Mouse (Mus musculus) left cerebral cortex, postnatal 14 days (tissue): Measurements from ENCODE around the gene Lypd3. TPM values are rescaled to one million over a fixed set of nuclear protein-coding genes. Genes with fewer than 3 reads are reported as not detected.
A peak's percentile ranks its signal among the peaks of the same experiment; 100 is the strongest.

Source experiments
- DNase-seq, 2 experiments: peaks; one replicate each; pipeline ENCODE4 v3.0.0; 2021 to 2022; ENCODE audit warnings: low spot score in 2 of 2, mixed read lengths in 1 of 2
- intact Hi-C: fragments of 180-260 bp; cut with DNase I; formaldehyde crosslinking; loops from one replicate; pipeline ENCODE4 v1.15.1; 2025
- long read RNA-seq, 2 experiments: library from polyadenylated mRNA; stranded (forward); transcript quantifications; one replicate each; pipeline ENCODE4 v2.0.0; 2021
- total RNA-seq, 2 experiments: library from RNA; stranded (reverse); gene quantifications; 2 replicates each; pipeline ENCODE4 v1.2.3; 2021

The Lypd3 gene
- total RNA-seq: under 1 TPM; 0.48 to 0.53 TPM
- long read RNA-seq, experiment 1, partial matches to known transcripts: 1 of 1 reads
- long read RNA-seq, experiment 1, other reads (novel, unspliced or antisense): 0 of 1 reads
- long read RNA-seq, experiment 2: 0 reads

DNA sequence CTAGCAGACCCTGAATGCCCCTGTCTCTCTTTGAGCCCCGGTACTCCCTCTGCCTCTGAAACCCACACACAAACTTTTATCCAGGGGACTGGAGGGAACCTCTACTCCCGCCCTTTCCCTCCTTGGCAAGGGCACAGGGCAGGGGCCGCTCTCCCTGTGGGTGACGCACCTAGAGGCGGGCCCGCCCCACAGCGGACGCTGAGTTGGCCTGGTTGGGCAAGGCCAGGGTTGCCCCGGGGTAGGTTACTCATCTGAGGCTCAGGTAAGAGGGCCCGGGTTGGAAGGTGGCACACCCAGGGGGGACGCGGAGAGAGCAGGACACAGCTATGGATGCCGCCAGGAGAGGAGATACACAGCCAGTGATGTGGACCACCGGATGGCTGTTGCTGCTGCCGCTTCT lies at the start of gene Lypd3:
TSS of gene Lypd3 (plus strand) at position 287 of the 400 bp plus-strand sequence.
- intact Hi-C loops: no loop called here
- no peak for DNase-seq

GRCm38 (mm10) chr7:24586828-24587227 lies 49.5 kb upstream of the Lypd3 start:
- DNase-seq: no peak
- intact Hi-C loops: no loop called here

DNA sequence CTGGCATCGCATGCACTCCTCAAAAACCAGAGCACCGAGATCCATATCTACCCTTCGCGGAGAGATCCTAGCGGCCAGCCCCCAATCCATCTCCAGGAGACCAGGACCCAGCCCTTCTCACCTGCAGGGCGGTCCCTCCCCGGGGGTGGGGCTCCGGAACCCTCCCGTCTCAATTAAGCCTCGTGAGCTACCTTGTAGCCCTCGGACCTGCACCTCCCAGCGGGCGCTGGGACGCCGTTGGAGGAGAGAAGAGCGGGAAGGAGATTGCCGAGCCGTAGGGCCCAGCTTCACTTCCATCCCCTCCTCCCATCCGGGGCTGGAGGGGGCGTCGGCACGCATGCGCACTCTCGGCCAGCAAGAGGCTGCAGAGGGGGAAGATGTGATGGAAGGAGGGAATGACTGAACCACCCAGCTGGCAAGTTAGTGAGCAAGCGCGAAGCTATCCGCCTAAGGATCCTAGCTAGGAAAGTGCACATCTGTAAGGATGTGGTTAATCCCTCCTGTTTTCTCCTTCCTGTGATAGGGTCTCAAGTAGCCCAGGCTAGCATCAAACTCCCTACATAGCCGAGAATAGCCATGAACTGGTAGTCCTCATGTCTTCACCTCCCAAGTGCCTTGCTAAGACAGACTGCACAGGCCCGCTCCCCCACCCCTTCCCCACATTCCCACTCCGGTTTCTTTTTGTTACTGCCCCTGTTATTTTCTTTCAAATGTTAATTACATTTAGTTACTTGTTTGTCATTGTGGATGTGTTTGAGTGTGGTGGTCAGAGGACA lies 48.8 kb upstream of the Lypd3 start, which contains the start of the genes Ethe1 and Zfp575:
TSS of gene Ethe1 (plus strand) at position 214 of the 776 bp plus-strand sequence.
TSS of gene Zfp575 (minus strand) at position 312 of the 776 bp plus-strand sequence.
- intact Hi-C loops: no loop called here

DNA sequence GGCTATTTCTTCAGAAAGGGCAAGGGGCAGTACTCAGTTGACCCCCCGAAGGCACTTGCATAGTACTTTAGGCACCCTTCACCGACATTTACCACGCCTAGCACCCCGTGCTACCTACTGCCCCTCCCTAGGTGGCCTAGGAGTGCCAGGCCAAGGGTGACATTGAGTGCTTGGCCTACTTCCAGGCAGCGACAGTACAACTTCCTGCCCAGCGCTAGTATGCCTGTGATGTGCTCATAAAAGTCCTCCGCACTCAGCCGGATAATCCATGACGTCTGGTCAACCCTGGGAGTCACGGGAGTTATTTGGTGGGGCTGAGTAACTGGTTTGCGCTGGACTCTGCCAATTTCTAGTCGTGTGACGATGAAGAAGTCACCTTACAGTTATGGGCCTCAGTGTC lies 48.0 kb upstream of the Lypd3 start:
- intact Hi-C loops: no loop called here
- no peak for DNase-seq

More for the DNA sequence above, 48.8 kb upstream of the Lypd3 start, which contains the start of the genes Ethe1 and Zfp575:
- peak; percentile 84 for DNase-seq

DNA sequence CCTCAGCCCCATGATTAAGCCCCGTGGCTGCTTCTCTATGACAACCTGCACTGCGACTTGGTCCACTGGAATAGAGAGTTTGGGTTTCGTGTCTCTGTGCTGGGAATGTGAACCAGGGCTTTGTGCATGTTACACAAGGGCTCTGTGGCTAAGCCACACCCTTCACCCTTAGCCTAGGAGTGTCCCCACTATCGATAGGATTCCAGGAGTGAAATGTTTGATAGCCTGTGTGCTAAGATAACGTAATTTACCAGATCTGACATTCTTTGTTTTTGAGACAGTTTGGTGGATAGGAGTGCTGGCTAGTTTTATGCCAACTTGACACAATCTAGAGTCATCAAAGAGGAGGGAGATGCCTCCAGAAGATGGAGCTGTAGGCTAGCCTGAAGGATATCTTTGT lies 44.6 kb upstream of the Lypd3 start:
- DNase-seq: no peak
- intact Hi-C loops: no loop called here

DNA sequence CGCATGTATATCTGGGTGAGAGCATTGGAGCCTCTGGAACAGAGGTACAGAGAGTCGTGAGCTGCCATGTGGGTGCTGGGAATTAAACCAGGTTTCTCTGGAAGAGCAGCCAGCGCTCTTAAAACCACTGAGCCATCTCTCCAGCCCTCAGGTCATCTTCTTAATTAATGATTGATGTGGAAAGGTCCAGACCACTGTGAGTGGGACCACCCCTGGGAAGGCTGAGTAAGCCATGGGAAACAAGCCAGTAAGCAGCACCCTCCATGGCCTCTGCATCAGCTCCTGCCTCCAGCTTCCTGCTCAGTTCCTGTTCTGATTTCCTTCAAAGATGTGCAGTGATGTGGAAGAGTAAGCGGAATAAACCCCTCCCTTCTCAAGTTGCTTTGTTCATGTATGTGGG lies 44.2 kb upstream of the Lypd3 start:
- DNase-seq: no peak
- intact Hi-C loops: no loop called here

GRCm38 (mm10) chr7:24592781-24593180 lies 43.6 kb upstream of the Lypd3 start:
- intact Hi-C loops: no loop called here
- DNase-seq: no peak

- DNase-seq: peak in 1 of 2 experiments; percentile 61
- intact Hi-C loops: no loop called here
These were observed 42.6 kb upstream of the Lypd3 start for GRCm38 (mm10) chr7:24593621-24594308.

DNA sequence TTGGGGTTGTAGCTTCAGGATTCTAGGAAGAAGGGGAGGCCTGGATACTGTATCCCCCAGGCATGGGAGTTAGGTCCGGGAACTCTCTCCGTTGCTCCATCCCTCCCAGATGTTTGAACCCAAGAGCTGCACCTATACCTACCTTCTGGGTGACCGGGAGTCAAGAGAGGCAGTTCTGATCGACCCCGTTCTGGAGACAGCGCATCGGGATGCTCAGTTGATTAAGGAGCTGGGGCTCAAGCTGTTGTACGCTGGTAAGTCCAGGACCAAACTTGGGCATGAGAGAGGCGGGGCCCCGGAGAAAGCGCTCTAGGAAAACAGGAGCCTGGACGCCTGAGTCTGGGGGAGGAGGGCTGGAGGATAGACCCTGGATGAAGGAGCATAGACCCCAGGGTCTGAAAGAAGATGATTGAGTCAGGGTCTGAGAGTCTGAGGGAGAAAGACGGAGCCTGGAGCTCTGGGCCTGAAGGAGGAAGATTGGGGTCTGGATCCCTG lies 42.0 kb upstream of the Lypd3 start:
- DNase-seq: no peak
- intact Hi-C loops: no loop called here

DNA sequence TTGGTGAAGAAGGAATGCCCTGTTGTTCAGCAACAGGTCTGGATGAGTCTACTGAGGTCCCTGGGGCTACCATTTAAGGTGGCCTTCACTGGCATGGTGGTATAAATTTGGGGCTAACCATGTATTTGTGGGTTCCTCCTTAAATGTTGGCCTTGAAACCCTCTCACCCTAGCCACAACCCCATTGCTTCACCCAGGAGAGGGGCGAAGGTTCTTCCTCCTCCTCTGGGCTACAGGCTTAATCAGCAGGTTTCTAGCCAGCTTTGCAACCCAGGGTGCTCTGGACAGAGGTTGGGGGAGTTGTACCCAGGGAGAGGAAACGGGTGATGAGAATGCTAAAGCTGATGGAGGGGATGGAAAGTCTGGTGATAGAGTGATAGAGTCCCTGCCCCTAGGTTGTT lies 40.9 kb upstream of the Lypd3 start:
- DNase-seq: no peak
- intact Hi-C loops: no loop called here

DNA sequence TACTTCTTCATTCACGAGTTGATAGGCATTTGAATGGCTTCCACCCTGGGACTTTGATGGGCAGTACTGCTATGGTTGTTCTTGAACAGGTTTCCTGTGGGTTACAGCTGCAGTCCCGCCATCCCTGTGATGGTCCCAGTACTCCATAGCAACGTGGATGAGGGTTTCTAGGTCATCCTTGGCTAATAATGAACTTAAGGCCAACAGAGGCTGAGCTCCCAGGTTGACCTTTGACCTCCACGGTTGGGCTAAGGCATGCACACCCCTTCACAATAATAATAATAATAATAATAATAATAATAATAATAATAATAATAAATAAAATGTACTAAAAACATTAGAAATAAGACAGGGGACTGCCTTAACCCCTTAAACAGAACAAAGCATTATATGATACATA lies 38.2 kb upstream of the Lypd3 start:
- intact Hi-C loops: no loop called here

GRCm38 (mm10) chr7:24599211-24600067 lies 36.9 kb upstream of the Lypd3 start:
- no peak for DNase-seq
- intact Hi-C loops: loop anchor here (2.0 kb wide), 1 partner anchor 63 kb away; no protein-coding TSS in a partner anchor

More for the DNA sequence above, 38.2 kb upstream of the Lypd3 start:
- DNase-seq: no peak

DNA sequence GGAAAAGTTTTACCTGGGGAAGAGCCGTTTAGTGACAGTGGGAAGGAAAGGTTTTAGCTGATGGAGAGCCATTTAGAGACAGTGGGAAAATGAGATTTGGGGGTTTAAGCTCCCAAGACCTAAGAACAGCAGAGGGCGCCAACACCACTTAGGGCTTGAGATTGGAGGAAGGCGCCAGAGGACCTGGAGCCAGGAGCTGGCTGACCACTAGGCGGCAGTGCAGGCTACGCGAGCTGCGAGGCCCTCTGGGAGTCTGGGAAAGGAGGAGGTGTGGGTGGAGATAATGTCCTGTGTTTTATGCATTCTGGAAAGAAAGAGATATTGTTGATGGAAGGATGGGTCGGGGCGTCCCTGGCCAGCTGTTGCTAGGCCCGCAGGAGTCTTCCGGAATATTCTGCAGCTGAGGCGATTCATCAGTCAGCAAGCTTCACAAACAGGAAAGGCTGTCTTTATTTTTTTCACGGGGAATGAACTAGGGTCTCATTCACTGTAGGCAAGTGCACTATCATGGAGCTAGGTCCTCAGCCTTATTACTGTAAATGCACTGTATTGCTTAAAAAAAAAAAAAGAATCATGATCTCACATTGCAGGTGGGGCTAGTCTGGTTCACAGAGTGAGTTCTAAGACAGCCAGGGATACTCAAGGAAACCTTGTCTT lies 35.3 kb upstream of the Lypd3 start:
- DNase-seq: peak; percentile 98
- intact Hi-C loops: loop anchor here (2.0 kb wide), 1 partner anchor 62 kb away; no protein-coding TSS in a partner anchor

DNA sequence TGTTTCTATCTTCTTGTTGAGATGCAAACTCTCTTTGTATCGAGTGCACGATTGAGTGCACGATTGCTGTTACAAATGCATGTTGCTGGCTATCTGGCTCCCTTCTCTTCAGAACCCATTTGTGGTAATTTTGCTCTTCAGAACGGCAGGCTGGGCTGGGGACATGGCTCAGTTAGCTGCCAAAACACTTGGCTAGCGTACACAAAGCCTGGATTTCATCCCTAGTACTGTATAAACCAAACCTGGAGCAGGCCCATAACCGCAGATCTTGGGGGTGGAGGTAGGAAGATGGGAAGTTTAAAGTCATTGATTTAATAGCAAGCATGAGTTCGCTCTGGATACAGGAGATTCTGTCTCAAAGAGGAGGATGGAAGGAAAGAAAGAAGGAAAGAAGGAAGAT lies 30.8 kb upstream of the Lypd3 start:
- intact Hi-C loops: no loop called here
- DNase-seq: no peak

DNA sequence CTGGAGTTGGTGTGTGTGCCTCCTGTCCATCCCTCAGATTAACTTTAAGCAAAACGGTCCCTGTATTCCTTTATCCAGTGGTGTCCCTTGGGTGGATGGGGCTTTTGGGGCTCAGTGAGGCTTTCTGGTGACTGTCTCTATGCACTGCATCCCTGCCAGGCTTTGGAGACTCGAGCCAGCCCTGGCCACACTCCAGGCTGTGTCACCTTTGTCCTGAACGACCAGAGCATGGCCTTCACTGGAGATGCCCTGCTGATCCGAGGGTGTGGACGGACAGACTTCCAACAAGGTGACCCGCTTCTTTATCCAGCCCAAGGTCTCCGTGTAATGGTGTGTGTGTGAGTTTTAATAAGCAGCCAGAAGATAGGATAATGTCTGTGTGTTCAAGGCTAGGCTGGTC lies 30.3 kb upstream of the Lypd3 start:
- intact Hi-C loops: no loop called here

GRCm38 (mm10) chr7:24608017-24608416 lies 28.3 kb upstream of the Lypd3 start:
- intact Hi-C loops: no loop called here
- peak; percentile 49 to 50 for DNase-seq

More for the DNA sequence above, 30.3 kb upstream of the Lypd3 start:
- no peak for DNase-seq

DNA sequence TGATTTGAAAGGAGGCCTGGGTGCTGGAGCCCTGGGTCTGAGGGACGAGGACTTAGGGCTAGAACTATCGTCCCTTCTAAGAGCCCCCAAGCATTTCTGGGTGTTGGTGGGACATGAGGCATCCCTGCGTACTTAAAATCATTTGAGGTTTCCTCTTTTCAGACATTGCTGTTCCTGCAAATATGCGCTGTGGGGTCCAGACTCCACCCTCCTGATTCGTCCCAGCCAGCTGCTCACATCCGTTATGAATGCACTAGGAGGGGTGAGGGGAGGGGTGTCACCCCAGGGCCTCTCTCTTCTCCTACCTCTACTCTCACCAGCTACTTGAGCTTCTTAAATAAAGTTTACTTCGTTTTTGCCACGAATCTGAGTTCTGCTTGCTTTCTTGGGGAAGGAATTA lies 27.8 kb upstream of the Lypd3 start:
- intact Hi-C loops: no loop called here
- DNase-seq: no peak

DNA sequence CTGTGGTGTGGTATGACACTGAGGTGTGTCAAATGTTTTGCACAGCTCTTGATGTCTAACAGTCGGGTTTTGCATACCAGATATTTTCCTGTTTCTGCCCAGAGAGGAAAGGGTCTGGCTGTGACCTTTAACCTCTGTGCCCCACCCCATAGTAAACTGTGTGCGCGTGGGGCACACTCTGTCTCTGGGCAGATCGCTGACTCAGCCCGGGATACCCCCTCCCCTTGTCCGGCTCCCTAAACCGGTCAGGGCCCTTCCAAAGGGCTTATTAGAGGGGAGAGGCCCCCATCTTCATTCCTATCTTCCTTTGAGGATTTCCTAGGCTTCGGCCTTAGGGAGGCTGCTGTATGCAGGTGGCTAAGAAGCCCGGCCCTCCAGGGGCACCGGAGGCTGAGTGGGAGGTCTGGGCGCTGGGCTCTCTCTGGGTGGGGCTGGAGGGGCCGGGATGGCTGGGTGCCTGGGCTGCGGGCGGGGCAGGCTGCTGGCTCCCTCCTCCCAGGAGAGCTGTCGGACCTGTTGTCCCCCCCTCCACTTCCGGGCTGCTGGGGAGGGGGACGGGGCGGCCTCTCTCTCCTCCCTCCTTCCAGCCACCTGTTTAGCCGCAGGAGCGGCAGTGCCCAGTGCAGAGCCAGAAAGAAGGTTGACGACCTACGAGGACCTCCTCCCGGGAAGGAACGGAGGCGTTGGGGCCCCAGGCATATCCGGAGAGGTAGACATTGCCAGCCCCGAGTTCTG lies 26.0 kb upstream of the Lypd3 start, which contains the start of gene Phldb3:
TSS of gene Phldb3 (plus strand) at position 620 of the 735 bp plus-strand sequence.
- intact Hi-C loops: no loop called here

More for the DNA sequence above, 26.0 kb upstream of the Lypd3 start, which contains the start of gene Phldb3:
- no peak for DNase-seq
